Mouse (Mus musculus) testis, adult 2 months (tissue): ENCODE data around the gene C9. TPM values are rescaled to one million over a fixed set of nuclear protein-coding genes. Genes with fewer than 3 reads are reported as not detected.

Experiments
- H3K27ac ChIP-seq: fragments of 200-500 bp; 2 replicates; pipeline ENCODE4 v1.5.1; 2012; ENCODE audit warnings: low read depth, low read length; ENCODE audit not compliant: control insufficient read depth, insufficient read depth
- H3K27me3 ChIP-seq: fragments of 200-500 bp; 2 replicates; pipeline ENCODE4 v1.6.1; 2012; ENCODE audit warnings: mild to moderate bottlenecking, low read length, moderate library complexity; ENCODE audit not compliant: control insufficient read depth, insufficient read depth
- H3K36me3 ChIP-seq: fragments of 200-500 bp; 2 replicates; pipeline ENCODE4 v1.6.1; 2012; ENCODE audit warnings: mild to moderate bottlenecking, low read length; ENCODE audit not compliant: control insufficient read depth, insufficient read depth
- H3K4me1 ChIP-seq: fragments of 200-500 bp; 2 replicates; pipeline ENCODE4 v1.6.1; 2012; ENCODE audit warnings: low read length; ENCODE audit not compliant: control insufficient read depth, insufficient read depth
- H3K4me3 ChIP-seq: fragments of 200-500 bp; 2 replicates; pipeline ENCODE4 v1.5.1; 2012; ENCODE audit warnings: low read depth, mild to moderate bottlenecking, low read length, moderate library complexity, mixed read lengths; ENCODE audit not compliant: control insufficient read depth
- CTCF ChIP-seq: fragments of 200-500 bp; IDR thresholded peaks from 2 replicates; pipeline ENCODE4 v1.5.1; 2012; ENCODE audit warnings: low read depth, mild to moderate bottlenecking, inconsistent platforms, low read length, moderate library complexity; ENCODE audit not compliant: control insufficient read depth, insufficient read depth, insufficient replicate concordance
- POLR2A ChIP-seq: fragments of 200-500 bp; IDR thresholded peaks from 2 replicates; pipeline ENCODE4 v1.6.1; 2012; ENCODE audit warnings: low read depth, mild to moderate bottlenecking, inconsistent platforms, low read length, moderate library complexity; ENCODE audit not compliant: control insufficient read depth
- polyA plus RNA-seq: library from polyadenylated mRNA; depleted of rRNA; stranded (reverse); fragments of >200 nt; gene quantifications from 2 replicates; pipeline ENCODE4 v1.2.3, GENCODE M21; 2012; rRNA removed

C9 gene
- not detected in 2 replicates for polyA plus RNA-seq

DNA sequence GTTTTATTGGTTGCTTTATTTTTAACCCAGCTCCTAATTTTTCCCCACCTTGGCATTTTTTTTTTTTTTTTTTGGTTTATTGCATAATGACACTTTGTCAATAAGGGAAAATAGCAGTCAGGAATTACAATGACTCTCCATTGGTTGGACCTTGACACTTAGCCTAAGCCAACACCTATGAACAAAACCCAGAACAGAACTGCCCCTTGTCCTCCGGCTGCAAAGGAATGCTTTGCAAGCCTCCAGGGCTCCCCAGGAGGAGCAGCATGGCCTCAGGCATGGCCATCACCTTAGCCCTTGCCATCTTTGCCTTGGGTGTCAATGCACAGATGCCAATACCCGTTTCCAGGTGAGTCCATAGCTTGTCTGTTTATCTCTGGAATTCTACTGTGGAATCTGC is at the start of gene C9:
TSS of gene C9 (plus strand) at position 193 of the 400 bp plus-strand sequence.
- Histone ChIP-seq H3K4me3 (no peak within 1 kb of the TSS), H3K4me1 (peaks cover 2% of the 10 kb centered on the region; the same call in 1 of the 2 replicates), H3K36me3 (no peaks in the 10 kb centered on the region), H3K27me3 (no peaks in the 10 kb centered on the region), H3K27ac (no peak within 1 kb of the TSS)
- TF ChIP-seq CTCF (no peak), POLR2A (no peak)

DNA sequence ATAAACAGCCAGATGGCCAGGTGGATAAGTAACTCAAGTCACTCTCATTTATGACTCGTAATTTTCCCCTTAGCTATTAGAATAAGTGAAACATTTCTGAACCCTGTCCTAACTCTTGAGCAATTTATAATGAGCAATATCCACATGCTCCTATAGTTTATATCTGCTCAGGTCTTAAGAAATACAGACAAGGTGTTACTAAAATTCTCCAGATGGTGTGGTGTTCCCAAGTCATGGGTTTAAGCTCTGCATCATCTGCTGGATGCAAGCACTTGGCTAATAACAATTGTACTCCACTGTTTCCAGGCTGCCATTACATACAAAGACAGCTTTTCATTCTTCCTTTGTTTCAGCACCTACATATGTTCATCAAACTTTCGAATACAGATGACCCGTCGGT is 46.9 kb upstream of the C9 start:
- no peak overlapping the region for H3K4me3 ChIP-seq
- H3K27me3 ChIP-seq: no peaks in the 10 kb centered on the region
- no peaks in the 10 kb centered on the region for H3K4me1 ChIP-seq
- no peak for TF ChIP-seq POLR2A
- TF ChIP-seq CTCF: no peak
- H3K27ac ChIP-seq: no peak overlapping the region
- no peaks in the 10 kb centered on the region for H3K36me3 ChIP-seq

DNA sequence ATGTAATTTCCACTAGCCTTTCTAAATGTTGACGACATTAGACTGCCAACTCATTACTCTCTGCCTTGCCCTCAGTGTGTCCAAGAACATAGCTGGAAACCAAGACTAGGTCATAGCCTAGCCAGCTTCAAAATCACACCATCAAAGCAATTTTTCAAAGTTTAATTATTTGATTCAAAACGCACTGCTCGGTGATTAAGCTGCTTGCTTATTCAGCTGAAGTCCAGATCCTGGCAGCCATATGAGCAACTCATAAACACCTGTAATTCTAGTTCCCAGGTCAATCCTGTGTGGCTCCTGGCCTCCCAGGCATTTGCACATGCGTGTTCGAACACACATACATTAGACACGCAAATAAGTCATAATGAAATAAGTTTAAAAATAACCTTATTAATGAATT is 46.2 kb upstream of the C9 start:
- Histone ChIP-seq H3K27ac (no peak overlapping the region), H3K27me3 (no peaks in the 10 kb centered on the region), H3K36me3 (no peaks in the 10 kb centered on the region), H3K4me1 (no peaks in the 10 kb centered on the region), H3K4me3 (no peak overlapping the region)
- TF ChIP-seq POLR2A (no peak), CTCF (no peak)

DNA sequence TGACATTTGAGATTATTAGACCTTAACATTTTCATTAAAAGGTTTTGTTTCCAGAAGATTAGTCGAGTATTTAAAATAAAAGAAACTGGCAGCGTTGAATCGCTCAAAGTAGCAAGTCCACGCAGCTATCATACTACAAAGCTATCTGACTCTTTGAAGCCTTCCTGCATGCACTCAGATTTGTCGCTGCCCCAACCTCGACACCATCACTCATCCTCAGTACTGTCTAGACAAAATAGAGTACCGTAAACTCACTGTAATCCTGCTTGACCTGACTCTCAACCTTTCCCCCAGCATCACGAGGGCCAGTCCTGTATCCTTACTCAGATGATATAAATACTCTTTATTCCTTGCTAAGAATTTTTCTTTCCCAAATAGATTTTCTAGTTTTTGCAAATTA is 45.0 kb upstream of the C9 start:
- TF ChIP-seq POLR2A (no peak), CTCF (no peak)
- Histone ChIP-seq H3K27ac (no peak overlapping the region), H3K4me1 (no peaks in the 10 kb centered on the region), H3K36me3 (no peaks in the 10 kb centered on the region), H3K4me3 (no peak overlapping the region), H3K27me3 (no peaks in the 10 kb centered on the region)

DNA sequence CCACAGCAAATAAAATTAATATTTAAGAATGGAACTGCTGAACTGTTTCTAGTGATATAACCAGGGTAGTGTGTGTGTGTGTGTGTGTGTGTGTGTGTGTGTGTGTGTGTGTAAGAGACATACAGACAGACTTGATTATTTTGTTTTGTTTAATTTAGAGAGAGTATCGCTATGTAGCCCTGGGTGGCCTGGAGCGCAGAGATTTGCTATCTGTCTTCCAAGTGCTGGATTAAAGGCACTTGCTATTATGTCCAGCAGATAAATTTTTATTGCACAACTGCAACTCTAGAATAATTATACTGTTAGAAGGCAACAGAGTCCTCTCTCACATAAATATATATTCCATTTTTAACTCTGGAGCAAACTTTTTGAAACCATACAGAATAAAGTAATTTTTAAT is 42.7 kb upstream of the C9 start:
- H3K27ac ChIP-seq: no peak overlapping the region
- no peaks in the 10 kb centered on the region for H3K4me1 ChIP-seq
- H3K27me3 ChIP-seq: no peaks in the 10 kb centered on the region
- H3K4me3 ChIP-seq: no peak overlapping the region
- no peaks in the 10 kb centered on the region for H3K36me3 ChIP-seq
- TF ChIP-seq POLR2A: no peak
- no peak for TF ChIP-seq CTCF

DNA sequence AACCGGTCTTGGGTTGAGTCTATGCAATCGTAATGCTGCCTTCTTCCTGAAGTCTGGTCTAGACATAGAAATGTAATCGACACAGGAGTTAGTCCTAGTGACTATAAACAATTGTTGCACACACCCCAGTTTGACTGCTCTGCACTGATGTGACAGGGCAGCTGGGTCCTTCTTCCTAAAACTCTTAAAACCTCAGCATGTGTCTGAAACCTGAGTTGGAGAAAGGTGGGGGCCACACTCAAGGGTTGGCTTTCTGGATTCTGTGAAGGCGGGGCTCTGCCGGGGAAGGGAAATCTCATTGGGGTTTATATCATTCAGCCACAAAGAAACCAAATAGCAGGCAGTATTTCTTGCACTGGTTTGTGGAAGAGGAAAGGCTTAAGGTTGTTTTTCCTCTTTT is 41.0 kb upstream of the C9 start:
- no peak overlapping the region for H3K4me3 ChIP-seq
- no peaks in the 10 kb centered on the region for H3K27me3 ChIP-seq
- H3K4me1 ChIP-seq: no peaks in the 10 kb centered on the region
- no peak for TF ChIP-seq CTCF
- no peak for TF ChIP-seq POLR2A
- H3K27ac ChIP-seq: no peak overlapping the region
- no peaks in the 10 kb centered on the region for H3K36me3 ChIP-seq

DNA sequence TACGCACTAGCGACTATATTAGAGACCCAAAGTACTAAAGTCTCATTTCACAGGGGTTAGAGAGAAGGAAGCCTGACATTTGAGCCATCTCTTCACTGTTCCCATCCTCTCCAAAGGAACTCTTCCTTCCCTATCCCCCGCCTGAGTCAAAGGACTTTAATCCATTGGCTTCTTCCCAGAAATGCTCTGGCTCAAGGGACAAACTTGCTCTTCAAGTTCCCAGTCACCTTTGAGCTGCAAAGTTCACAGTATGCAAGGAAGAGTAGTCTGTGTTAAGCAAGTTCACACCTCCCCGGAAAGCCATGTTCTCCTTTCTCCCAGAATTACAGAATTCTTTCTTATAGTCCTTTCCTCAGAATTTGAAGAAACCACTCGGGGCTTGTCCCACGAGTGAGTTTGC is 38.4 kb upstream of the C9 start:
- TF ChIP-seq POLR2A: no peak
- no peak for TF ChIP-seq CTCF
- H3K27ac ChIP-seq: no peak overlapping the region
- H3K4me3 ChIP-seq: no peak overlapping the region
- H3K27me3 ChIP-seq: no peaks in the 10 kb centered on the region
- no peaks in the 10 kb centered on the region for H3K4me1 ChIP-seq
- H3K36me3 ChIP-seq: no peaks in the 10 kb centered on the region

DNA sequence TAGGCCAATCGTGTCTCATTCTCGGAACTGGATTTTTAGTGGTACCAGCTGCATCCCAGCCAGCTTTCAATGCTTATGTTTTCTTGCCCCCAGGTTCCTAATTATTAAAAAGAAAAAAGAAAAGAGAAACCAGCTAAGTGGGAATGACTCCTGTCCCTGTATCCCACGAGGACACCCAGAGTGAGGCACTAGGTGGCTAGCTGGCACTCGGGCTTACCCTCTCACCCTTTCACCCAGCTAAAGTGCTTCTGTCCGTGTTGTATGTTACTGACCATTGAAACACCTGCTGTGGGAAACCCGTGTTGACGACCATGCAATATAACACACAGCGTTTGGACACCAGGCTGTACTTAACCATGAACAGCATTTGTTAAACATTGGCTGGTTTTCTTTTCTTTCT is 36.1 kb upstream of the C9 start:
- H3K4me3 ChIP-seq: no peak overlapping the region
- no peaks in the 10 kb centered on the region for H3K27me3 ChIP-seq
- no peak for TF ChIP-seq POLR2A
- no peak for TF ChIP-seq CTCF
- no peaks in the 10 kb centered on the region for H3K36me3 ChIP-seq
- no peak overlapping the region for H3K27ac ChIP-seq
- no peaks in the 10 kb centered on the region for H3K4me1 ChIP-seq
